Mouse (Mus musculus): ENCODE data around the gene Chst2.

GRCm38 (mm10) chr9:95389956-95390355 is 16.6 kb downstream of the Chst2 start:
- TF ChIP-seq POLR2A (IDR thresholded peaks at IDR 0.05; ENCODE audit: insufficient read length, low read depth) (no peak), MAX (IDR thresholded peaks at IDR 0.05; ENCODE audit: low read depth) (no peak), E2F4 (IDR thresholded peaks at IDR 0.05; ENCODE audit: insufficient read depth) (no peak), MYOD1 (IDR thresholded peaks at IDR 0.05; ENCODE audit: control insufficient read depth in 1 of 3, insufficient read length in 2 of 3, low read depth in 2 of 3) (no peak)
